Mouse (Mus musculus): ENCODE measurements around the gene Grid1. TPM values are rescaled to one million over a fixed set of nuclear protein-coding genes. Genes with fewer than 3 reads are reported as not detected.

Gene Grid1
- polyA plus RNA-seq, 1 experiment from 2014 or later, result 0.91 TPM

- Histone ChIP-seq H3K36me3 (ENCODE audit: insufficient read depth, low read length) (no peaks in the 10 kb centered on the region), H3K4me1 (replicated peaks; ENCODE audit: insufficient read depth, low read length) (no peaks in the 10 kb centered on the region), H3K27me3 (ENCODE audit: insufficient read depth, low read length) (no peaks in the 10 kb centered on the region), H3K4me2 (ENCODE audit: low read length) (no peak overlapping the region), H3K27ac (no peak overlapping the region), H3K9ac (ENCODE audit: low read depth, low read length) (no peak overlapping the region), H3K9me3 (replicated peaks; ENCODE audit: low read length) (no peaks in the 10 kb centered on the region), H3K4me3 (replicated peaks; ENCODE audit: low read depth, low read length) (no peak overlapping the region)
- no peak for ATAC-seq (replicated peaks; ENCODE audit: low FRiP score, low read depth)
- TF ChIP-seq CTCF (IDR thresholded peaks at IDR 0.05; ENCODE audit: low read depth), result no peak
- no peak for DNase-seq (ENCODE audit: low spot score)
- WGBS, result 78% methylated on average over 7 of the region's 7 CpGs
These were observed 319.9 kb downstream of the Grid1 start for GRCm38 (mm10) chr14:35139824-35140223.

- H3K9ac ChIP-seq (ENCODE audit: low read depth, low read length), result no peak overlapping the region
- ATAC-seq (replicated peaks; ENCODE audit: low FRiP score, low read depth) (no peak), DNase-seq (ENCODE audit: low spot score) (no peak)
- H3K27ac ChIP-seq, result no peak overlapping the region
- no peaks in the 10 kb centered on the region for H3K36me3 ChIP-seq (ENCODE audit: insufficient read depth, low read length)
- 75% methylated on average over 3 of the region's 3 CpGs for WGBS
- H3K4me2 ChIP-seq (ENCODE audit: low read length), result no peak overlapping the region
- H3K9me3 ChIP-seq (replicated peaks; ENCODE audit: low read length), result no peaks in the 10 kb centered on the region
- no peak for TF ChIP-seq CTCF (IDR thresholded peaks at IDR 0.05; ENCODE audit: low read depth)
- H3K4me1 ChIP-seq (replicated peaks; ENCODE audit: insufficient read depth, low read length), result no peaks in the 10 kb centered on the region
- no peaks in the 10 kb centered on the region for H3K27me3 ChIP-seq (ENCODE audit: insufficient read depth, low read length)
- no peak overlapping the region for H3K4me3 ChIP-seq (replicated peaks; ENCODE audit: low read depth, low read length)
These were observed 332.5 kb downstream of the Grid1 start for GRCm38 (mm10) chr14:35152450-35152849.

GRCm38 (mm10) chr14:35153701-35154277 lies 333.9 kb downstream of the Grid1 start:
- WGBS, result 55% methylated on average over 3 of the region's 3 CpGs
- TF ChIP-seq CTCF (IDR thresholded peaks at IDR 0.05; ENCODE audit: low read depth), result no peak

GRCm38 (mm10) chr14:35154364-35154763 lies 334.5 kb downstream of the Grid1 start:
- 40% methylated on average over 3 of the region's 3 CpGs for WGBS
- no peaks in the 10 kb centered on the region for H3K4me1 ChIP-seq (replicated peaks; ENCODE audit: insufficient read depth, low read length)
- TF ChIP-seq CTCF (IDR thresholded peaks at IDR 0.05; ENCODE audit: low read depth), result no peak

More at GRCm38 (mm10) chr14:35153701-35154277, 333.9 kb downstream of the Grid1 start:
- Histone ChIP-seq H3K4me3 (replicated peaks; ENCODE audit: low read depth, low read length) (no peak overlapping the region), H3K36me3 (ENCODE audit: insufficient read depth, low read length) (no peaks in the 10 kb centered on the region), H3K4me1 (replicated peaks; ENCODE audit: insufficient read depth, low read length) (no peaks in the 10 kb centered on the region), H3K9ac (ENCODE audit: low read depth, low read length) (no peak overlapping the region), H3K27me3 (ENCODE audit: insufficient read depth, low read length) (no peaks in the 10 kb centered on the region), H3K9me3 (replicated peaks; ENCODE audit: low read length) (no peaks in the 10 kb centered on the region), H3K27ac (no peak overlapping the region), H3K4me2 (ENCODE audit: low read length) (no peak overlapping the region)
- DNase-seq (ENCODE audit: low spot score) (no peak), ATAC-seq (replicated peaks; ENCODE audit: low FRiP score, low read depth) (no peak)

GRCm38 (mm10) chr14:35157069-35157655 lies 337.3 kb downstream of the Grid1 start:
- peak; percentile 8 for DNase-seq (ENCODE audit: low spot score)
- Histone ChIP-seq H3K27me3 (ENCODE audit: insufficient read depth, low read length) (no peaks in the 10 kb centered on the region), H3K4me1 (replicated peaks; ENCODE audit: insufficient read depth, low read length) (no peaks in the 10 kb centered on the region), H3K27ac (no peak overlapping the region), H3K4me2 (ENCODE audit: low read length) (no peak overlapping the region), H3K36me3 (ENCODE audit: insufficient read depth, low read length) (no peaks in the 10 kb centered on the region), H3K4me3 (replicated peaks; ENCODE audit: low read depth, low read length) (no peak overlapping the region), H3K9ac (ENCODE audit: low read depth, low read length) (no peak overlapping the region), H3K9me3 (replicated peaks; ENCODE audit: low read length) (no peaks in the 10 kb centered on the region)
- ATAC-seq (replicated peaks; ENCODE audit: low FRiP score, low read depth), result peak; percentile 40; the same call in 1 of the 2 replicates
- WGBS, result 79% methylated on average over 7 of the region's 7 CpGs
- TF ChIP-seq CTCF (IDR thresholded peaks at IDR 0.05; ENCODE audit: low read depth), result peak; percentile 62

More at GRCm38 (mm10) chr14:35154364-35154763, 334.5 kb downstream of the Grid1 start:
- no peak overlapping the region for H3K9ac ChIP-seq (ENCODE audit: low read depth, low read length)
- H3K4me2 ChIP-seq (ENCODE audit: low read length), result no peak overlapping the region
- H3K9me3 ChIP-seq (replicated peaks; ENCODE audit: low read length), result no peaks in the 10 kb centered on the region
- DNase-seq (ENCODE audit: low spot score) (peak; percentile 2), ATAC-seq (replicated peaks; ENCODE audit: low FRiP score, low read depth) (no peak)
- H3K4me3 ChIP-seq (replicated peaks; ENCODE audit: low read depth, low read length), result no peak overlapping the region
- no peak overlapping the region for H3K27ac ChIP-seq
- no peaks in the 10 kb centered on the region for H3K27me3 ChIP-seq (ENCODE audit: insufficient read depth, low read length)
- no peaks in the 10 kb centered on the region for H3K36me3 ChIP-seq (ENCODE audit: insufficient read depth, low read length)

- Histone ChIP-seq H3K4me2 (ENCODE audit: low read length) (no peak overlapping the region), H3K9me3 (replicated peaks; ENCODE audit: low read length) (no peaks in the 10 kb centered on the region), H3K27me3 (ENCODE audit: insufficient read depth, low read length) (no peaks in the 10 kb centered on the region), H3K36me3 (ENCODE audit: insufficient read depth, low read length) (no peaks in the 10 kb centered on the region), H3K4me1 (replicated peaks; ENCODE audit: insufficient read depth, low read length) (no peaks in the 10 kb centered on the region), H3K27ac (no peak overlapping the region), H3K9ac (ENCODE audit: low read depth, low read length) (no peak overlapping the region), H3K4me3 (replicated peaks; ENCODE audit: low read depth, low read length) (no peak overlapping the region)
- WGBS, result 88% methylated on average over 2 of the region's 2 CpGs
- no peak for TF ChIP-seq CTCF (IDR thresholded peaks at IDR 0.05; ENCODE audit: low read depth)
- no peak for ATAC-seq (replicated peaks; ENCODE audit: low FRiP score, low read depth)
- no peak for DNase-seq (ENCODE audit: low spot score)
These were observed 339.4 kb downstream of the Grid1 start for GRCm38 (mm10) chr14:35159296-35159695.
